19 mouse cellular contexts compared by ENCODE assay signal in the genomic region with DNA sequence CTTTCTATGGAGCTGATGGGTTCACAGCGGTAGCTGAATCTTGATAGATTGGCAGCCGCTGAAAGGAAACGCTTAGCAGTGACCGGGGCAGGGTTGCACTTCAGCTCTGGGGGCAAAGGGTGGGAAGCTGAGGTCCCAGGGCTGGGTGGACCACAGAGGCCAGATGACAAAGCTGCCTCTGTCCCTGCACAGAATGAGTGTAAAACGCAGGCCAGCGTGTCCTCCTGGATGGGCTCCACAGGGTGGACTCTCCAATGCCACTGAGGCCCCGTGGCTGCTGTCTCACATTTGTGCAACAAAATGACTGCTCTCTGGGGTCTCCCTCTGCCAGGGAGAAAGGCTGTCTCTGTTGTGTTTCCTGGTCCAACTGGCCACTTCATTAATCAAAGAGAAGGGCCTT.
DNase-seq lines count a peak whose midpoint lies in the region; ATAC-seq and TF ChIP-seq lines count a peak whose summit lies in the region.
"Had no signal": no experiment of that assay in that cellular context is flagged by ENCODE, and none has a peak within 500 bp of the region (broad histone marks: within the 10 kb centered on the region; RNA-seq: fewer than 3 reads in every experiment).

No protein-coding gene starts in this region.

- DNase-seq in kidney, adult 2 months, result no peak
- DNase-seq in embryo, embryonic 10.5 days (ENCODE audit: low spot score), result peak; percentile 81
- peak; percentile 30 for DNase-seq in embryonic facial prominence, embryonic 10.5 days (ENCODE audit: low spot score)
- no peak for DNase-seq in layer of hippocampus, postnatal 36 days
- DNase-seq in gastrocnemius, postnatal 36 days, result no peak
- DNase-seq: adrenal gland, adult 2 months; cerebellum, adult 8-10 months; gastrocnemius, postnatal 25 days; kidney, postnatal 10 days; thymus, postnatal 14 days had no signal

- intact Hi-C loops in gastrocnemius, postnatal 36 days (cut with DNase I), result no loop called here

- ATAC-seq in kidney, embryonic 15.5 days (replicated peaks; ENCODE audit: low FRiP score), result 0 out of 2 replicates have a peak, but pooled peaks have one; percentile 33
- ATAC-seq in neural tube, embryonic 12.5 days (ENCODE audit: low FRiP score, low read depth), result no peak
- ATAC-seq: forebrain, embryonic 13.5 days; intestine, embryonic 16.5 days; lung, postnatal 0 days; midbrain, embryonic 16.5 days had no signal

- no peaks in the 10 kb centered on the region for H3K36me3 ChIP-seq in kidney, embryonic 15.5 days
- no peaks in the 10 kb centered on the region for H3K36me3 ChIP-seq in kidney, adult 2 months (ENCODE audit: control insufficient read depth, insufficient read depth, low read length)
- no peaks in the 10 kb centered on the region for H3K36me3 ChIP-seq in embryonic facial prominence, embryonic 10.5 days (replicated peaks)
- H3K36me3 ChIP-seq in neural tube, embryonic 12.5 days, result no peaks in the 10 kb centered on the region
- H3K36me3 ChIP-seq: limb, embryonic 13.5 days had no signal

- no peak overlapping the region for H3K4me3 ChIP-seq in kidney, embryonic 15.5 days (replicated peaks)
- H3K4me3 ChIP-seq in kidney, adult 2 months (ENCODE audit: insufficient read depth, low read depth, low read length), result no peak overlapping the region
- H3K4me3 ChIP-seq in embryonic facial prominence, embryonic 10.5 days, result no peak overlapping the region
- H3K4me3 ChIP-seq in neural tube, embryonic 12.5 days, result no peak overlapping the region
- H3K4me3 ChIP-seq: forebrain, embryonic 13.5 days; limb, embryonic 13.5 days had no signal

- TF ChIP-seq CTCF in kidney, adult 2 months (conservative IDR thresholded peaks at IDR 0.05; ENCODE audit: insufficient read depth, insufficient read length, low read depth, low read length), result no peak

- H3K27ac ChIP-seq in kidney, embryonic 15.5 days, result no peak overlapping the region
- H3K27ac ChIP-seq in kidney, adult 2 months (ENCODE audit: insufficient read depth, low read depth, low read length), result no peak overlapping the region
- peak overlapping the region; percentile 61 for H3K27ac ChIP-seq in embryonic facial prominence, embryonic 10.5 days (replicated peaks)
- 0 out of 2 replicates have a peak overlapping the region, but pooled peaks have one; percentile 42 for H3K27ac ChIP-seq in neural tube, embryonic 12.5 days
- H3K27ac ChIP-seq: forebrain, embryonic 13.5 days; hindbrain, embryonic 14.5 days; limb, embryonic 13.5 days; liver, embryonic 14.5 days had no signal

- H3K4me2 ChIP-seq in kidney, embryonic 15.5 days, result no peak overlapping the region
- peak overlapping the region; percentile 37 for H3K4me2 ChIP-seq in neural tube, embryonic 12.5 days (replicated peaks)
- H3K4me2 ChIP-seq: forebrain, embryonic 13.5 days; hindbrain, embryonic 14.5 days; limb, embryonic 13.5 days had no signal

- no peaks in the 10 kb centered on the region for H3K27me3 ChIP-seq in kidney, embryonic 15.5 days
- H3K27me3 ChIP-seq in kidney, adult 2 months (replicated peaks; ENCODE audit: control insufficient read depth, insufficient read depth, low read length), result no peaks in the 10 kb centered on the region
- H3K27me3 ChIP-seq in embryonic facial prominence, embryonic 10.5 days (replicated peaks; ENCODE audit: low read depth, poor library complexity, severe bottlenecking), result no peaks in the 10 kb centered on the region
- H3K27me3 ChIP-seq in neural tube, embryonic 12.5 days (replicated peaks), result no peaks in the 10 kb centered on the region
- H3K27me3 ChIP-seq: forebrain, embryonic 13.5 days; limb, embryonic 13.5 days had no signal

- no peak overlapping the region for H3K9ac ChIP-seq in kidney, embryonic 15.5 days
- H3K9ac ChIP-seq in neural tube, embryonic 12.5 days, result no peak overlapping the region
- H3K9ac ChIP-seq: forebrain, embryonic 13.5 days; hindbrain, embryonic 14.5 days; limb, embryonic 13.5 days; liver, embryonic 14.5 days had no signal

- 5% methylated on average over 7 of the region's 7 CpGs for WGBS in kidney, embryonic 15.5 days
- WGBS in kidney, adult 2 months, result 19% methylated on average over 7 of the region's 7 CpGs
- WGBS in embryonic facial prominence, embryonic 10.5 days, result 7% methylated on average over 7 of the region's 7 CpGs
- WGBS in neural tube, embryonic 12.5 days, result 9% methylated on average over 7 of the region's 7 CpGs

- H3K4me1 ChIP-seq in kidney, embryonic 15.5 days, result peaks cover 13% of the 10 kb centered on the region
- H3K4me1 ChIP-seq in kidney, adult 2 months (ENCODE audit: control insufficient read depth, insufficient read depth, low read length), result no peaks in the 10 kb centered on the region
- H3K4me1 ChIP-seq in embryonic facial prominence, embryonic 10.5 days, result peaks cover 30% of the 10 kb centered on the region
- peaks cover 25% of the 10 kb centered on the region for H3K4me1 ChIP-seq in neural tube, embryonic 12.5 days

- no peaks in the 10 kb centered on the region for H3K9me3 ChIP-seq in kidney, embryonic 15.5 days (replicated peaks)
- no peaks in the 10 kb centered on the region for H3K9me3 ChIP-seq in embryonic facial prominence, embryonic 10.5 days
- no peaks in the 10 kb centered on the region for H3K9me3 ChIP-seq in neural tube, embryonic 12.5 days
- H3K9me3 ChIP-seq: forebrain, embryonic 13.5 days; limb, embryonic 13.5 days had no signal

- TF ChIP-seq POLR2A in kidney, adult 2 months (IDR thresholded peaks at IDR 0.05; ENCODE audit: low read depth, low read length), result no peak

Comparison
In these comparisons a context has a peak if more than half of its experiments do, and no peak if none do; other contexts are left out.
1. H3K27ac ChIP-seq: peak in embryonic facial prominence, embryonic 10.5 days (single experiment) and neural tube, embryonic 12.5 days (single experiment); none in kidney, embryonic 15.5 days (single experiment) and kidney, adult 2 months (single experiment).
2. DNase-seq: peak in embryo, embryonic 10.5 days (single experiment) and embryonic facial prominence, embryonic 10.5 days (single experiment); none in kidney, adult 2 months (single experiment), layer of hippocampus, postnatal 36 days (0 of 2) and gastrocnemius, postnatal 36 days (0 of 2).